Mouse (Mus musculus) layer of hippocampus, adult 9-10 months (tissue): Measurements from ENCODE around the gene Fgfbp1.

Source experiments
- DNase-seq: peaks from one replicate; pipeline ENCODE4 v3.0.0; 2022; ENCODE audit warnings: low spot score

The Fgfbp1 gene

GRCm38 (mm10) chr5:43981620-43982019 is at the start of gene Fgfbp1:
TSS of gene Fgfbp1 (minus strand) at chr5:43981779.
- DNase-seq: no peak

GRCm38 (mm10) chr5:43998295-43998989 is 16.9 kb upstream of the Fgfbp1 start:
- DNase-seq: no peak

- DNase-seq: no peak
Measured at GRCm38 (mm10) chr5:43997626-43998025, 16.0 kb upstream of the Fgfbp1 start.

GRCm38 (mm10) chr5:43996162-43996561 is 14.6 kb upstream of the Fgfbp1 start:
- no peak for DNase-seq

- DNase-seq: no peak
Measured at GRCm38 (mm10) chr5:43994981-43995380, 13.4 kb upstream of the Fgfbp1 start.

- DNase-seq: no peak
Measured at GRCm38 (mm10) chr5:43990316-43990715, 8.7 kb upstream of the Fgfbp1 start.

- DNase-seq: no peak
Measured at GRCm38 (mm10) chr5:43989017-43989416, 7.4 kb upstream of the Fgfbp1 start.

GRCm38 (mm10) chr5:43986212-43986611 is 4.6 kb upstream of the Fgfbp1 start:
- no peak for DNase-seq

- no peak for DNase-seq
Measured at GRCm38 (mm10) chr5:43982896-43983295, 1.3 kb upstream of the Fgfbp1 start.

- DNase-seq: no peak
Measured at GRCm38 (mm10) chr5:43980397-43980796, 1.2 kb downstream of the Fgfbp1 start.

- DNase-seq: no peak
Measured at GRCm38 (mm10) chr5:43976821-43977561, 4.6 kb downstream of the Fgfbp1 start.

GRCm38 (mm10) chr5:43974166-43974565 is 7.4 kb downstream of the Fgfbp1 start:
- DNase-seq: no peak

GRCm38 (mm10) chr5:43971156-43971555 is 10.4 kb downstream of the Fgfbp1 start:
- DNase-seq: no peak

- no peak for DNase-seq
Measured at GRCm38 (mm10) chr5:43970532-43970931, 11.0 kb downstream of the Fgfbp1 start.

- DNase-seq: no peak
Measured at GRCm38 (mm10) chr5:43968634-43969033, 12.9 kb downstream of the Fgfbp1 start.

GRCm38 (mm10) chr5:43961056-43961455 is 20.5 kb downstream of the Fgfbp1 start:
- DNase-seq: no peak

- no peak for DNase-seq
Measured at GRCm38 (mm10) chr5:43959884-43960440, 21.6 kb downstream of the Fgfbp1 start.

GRCm38 (mm10) chr5:43953241-43953640 is 28.3 kb downstream of the Fgfbp1 start:
- no peak for DNase-seq

GRCm38 (mm10) chr5:43948748-43949275 is 32.8 kb downstream of the Fgfbp1 start:
- DNase-seq: no peak

GRCm38 (mm10) chr5:43948111-43948743 is 33.4 kb downstream of the Fgfbp1 start:
- no peak for DNase-seq

- no peak for DNase-seq
Measured at GRCm38 (mm10) chr5:43947330-43947977, 34.1 kb downstream of the Fgfbp1 start.

- DNase-seq: no peak
Measured at GRCm38 (mm10) chr5:43933269-43933668, 48.3 kb downstream of the Fgfbp1 start.
